Mouse (Mus musculus) heart, adult 2 months (tissue): ENCODE measurements around the gene Ankdd1b.

Source experiments
- CTCF ChIP-seq: fragments of 200-600 bp; IDR thresholded peaks from 2 replicates; pipeline ENCODE4 v1.8.1; 2022; ENCODE audit warnings: antibody characterized with exemption, mild to moderate bottlenecking, moderate library complexity
- POLR2A ChIP-seq: fragments of 200-500 bp; IDR thresholded peaks from 2 replicates; pipeline ENCODE4 v1.6.1; 2011; ENCODE audit warnings: mild to moderate bottlenecking, low read depth, low read length, control low read depth; ENCODE audit not compliant: insufficient read depth

DNA sequence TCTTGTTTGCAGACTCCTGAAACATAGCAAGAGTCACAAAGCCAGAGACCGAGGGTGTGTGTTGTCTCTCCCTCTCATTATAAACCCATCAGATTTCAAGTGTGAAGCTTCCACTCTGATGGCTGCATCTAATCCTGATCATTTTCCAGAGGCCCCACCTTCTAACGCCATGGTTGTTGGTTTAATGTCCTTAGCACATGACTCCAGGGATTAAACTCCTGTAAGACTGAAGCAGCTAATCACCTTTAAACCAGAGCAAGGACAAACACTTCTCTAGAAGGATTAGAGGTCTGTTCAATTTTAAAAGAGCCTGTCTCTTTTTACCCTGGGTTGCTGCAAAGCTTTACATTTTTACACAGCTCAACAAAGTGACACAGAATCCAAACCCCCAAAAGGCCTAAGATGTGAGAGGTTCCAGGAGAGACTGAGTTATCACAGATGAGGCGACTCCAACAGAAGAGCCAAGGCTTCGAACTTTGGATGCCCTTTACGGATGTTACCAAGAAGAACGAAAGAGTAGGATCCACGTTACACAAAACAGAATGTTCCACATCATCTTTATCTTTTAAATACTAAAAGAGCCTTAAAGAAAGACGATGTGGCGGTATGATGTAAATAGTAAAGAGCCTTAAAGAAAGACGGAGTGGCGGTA, 20.7 kb downstream of the Ankdd1b start:
- TF ChIP-seq CTCF: no peak
- TF ChIP-seq POLR2A: no peak
